Mouse (Mus musculus) heart, embryonic 16.5 days (tissue): ENCODE measurements at regions not wholly inside any gene's neighbourhood (a gene's known extent, or its start where the extent isn't known, plus 50 kb on each side); places are given as distances from the start of the nearest gene placed in this dataset.

Source experiments
- ATAC-seq: fragments of 200-750 bp; cut with Nextera tagmentation; replicated peaks from 2 replicates; pipeline ENCODE4 v1.8.0; 2017; ENCODE audit warnings: moderate number of reproducible peaks; ENCODE audit not compliant: insufficient read depth, low FRiP score; ENCODE audit errors: extremely low read depth
- H3K27ac ChIP-seq: fragments of 300-500 bp; sonication (generic); 2 replicates; pipeline ENCODE4 v1.5.1; 2014; ENCODE audit warnings: mild to moderate bottlenecking, low read length, control low read depth, moderate library complexity
- H3K27me3 ChIP-seq: fragments of 300-500 bp; sonication (generic); 2 replicates; pipeline ENCODE4 v1.6.1; 2014; ENCODE audit warnings: low read length, mixed read lengths; ENCODE audit not compliant: control insufficient read depth, insufficient read depth
- H3K36me3 ChIP-seq: fragments of 300-500 bp; sonication (generic); 2 replicates; pipeline ENCODE4 v1.6.1; 2014; ENCODE audit not compliant: control insufficient read depth, insufficient read depth
- H3K4me1 ChIP-seq: fragments of 300-500 bp; sonication (generic); 2 replicates; pipeline ENCODE4 v1.6.1; 2014; ENCODE audit warnings: low read length, mixed read lengths; ENCODE audit not compliant: control insufficient read depth, insufficient read depth
- H3K4me2 ChIP-seq: fragments of 300-500 bp; sonication (generic); 2 replicates; pipeline ENCODE4 v1.6.1; 2014; ENCODE audit warnings: low read depth, mild to moderate bottlenecking, control low read depth, low read length
- H3K4me3 ChIP-seq: fragments of 300-500 bp; sonication (generic); 2 replicates; pipeline ENCODE4 v1.5.1; 2014; ENCODE audit warnings: mild to moderate bottlenecking, control low read depth, low read length
- H3K9ac ChIP-seq: fragments of 300-500 bp; sonication (generic); 2 replicates; pipeline ENCODE4 v1.6.1; 2014; ENCODE audit warnings: low read length, control low read depth
- H3K9me3 ChIP-seq: fragments of 300-500 bp; sonication (generic); replicated peaks from 2 replicates; pipeline ENCODE4 v1.6.1; 2016; ENCODE audit warnings: low read length; ENCODE audit not compliant: control insufficient read depth
- WGBS: fragments of 180-500 bp; shearing (Covaris S2); extraction: QIAGEN DNeasy Blood & Tissue Kit; methylation state at CpG from one replicate; pipeline ENCODE4 v1.1.7; 2014; 5-methylcytosine and 5-hydroxymethylcytosine counted together

GRCm38 (mm10) chr7:71409903-71410302, 58.6 kb upstream of the Gm10295 start:
- Histone ChIP-seq H3K36me3 (no peaks in the 10 kb centered on the region), H3K9me3 (no peaks in the 10 kb centered on the region), H3K27me3 (peaks cover 4% of the 10 kb centered on the region; the same call in 1 of the 2 replicates), H3K4me2 (no peak overlapping the region), H3K9ac (no peak overlapping the region), H3K4me3 (no peak overlapping the region), H3K27ac (no peak overlapping the region), H3K4me1 (peaks cover 6% of the 10 kb centered on the region)
- no peak for ATAC-seq
- 49% methylated on average over 9 of the region's 9 CpGs for WGBS

- ATAC-seq = no peak
- H3K9ac ChIP-seq = no peak overlapping the region
- H3K27me3 ChIP-seq = peaks cover 4% of the 10 kb centered on the region; the same call in 1 of the 2 replicates
- H3K27ac ChIP-seq = no peak overlapping the region
- peaks cover 6% of the 10 kb centered on the region for H3K4me1 ChIP-seq
- WGBS = 33% methylated on average over 5 of the region's 5 CpGs
- H3K36me3 ChIP-seq = no peaks in the 10 kb centered on the region
- no peak overlapping the region for H3K4me2 ChIP-seq
- no peaks in the 10 kb centered on the region for H3K9me3 ChIP-seq
- H3K4me3 ChIP-seq = no peak overlapping the region
These were observed 57.8 kb upstream of the Gm10295 start for GRCm38 (mm10) chr7:71409061-71409460.

- peaks cover 2% of the 10 kb centered on the region; the same call in 1 of the 2 replicates for H3K4me1 ChIP-seq
- 88% methylated on average over 8 of the region's 8 CpGs for WGBS
- ATAC-seq = no peak
These were observed 55.0 kb upstream of the Gm10295 start for GRCm38 (mm10) chr7:71406283-71406682.

More at GRCm38 (mm10) chr7:71406283-71406682, 55.0 kb upstream of the Gm10295 start:
- H3K27me3 ChIP-seq = peaks cover 4% of the 10 kb centered on the region; the same call in 1 of the 2 replicates
- no peaks in the 10 kb centered on the region for H3K36me3 ChIP-seq
- no peaks in the 10 kb centered on the region for H3K9me3 ChIP-seq
- no peak overlapping the region for H3K4me3 ChIP-seq
- H3K9ac ChIP-seq = no peak overlapping the region
- H3K4me2 ChIP-seq = no peak overlapping the region
- no peak overlapping the region for H3K27ac ChIP-seq
